Mouse (Mus musculus): ENCODE data around the gene Slc17a7.

DNA sequence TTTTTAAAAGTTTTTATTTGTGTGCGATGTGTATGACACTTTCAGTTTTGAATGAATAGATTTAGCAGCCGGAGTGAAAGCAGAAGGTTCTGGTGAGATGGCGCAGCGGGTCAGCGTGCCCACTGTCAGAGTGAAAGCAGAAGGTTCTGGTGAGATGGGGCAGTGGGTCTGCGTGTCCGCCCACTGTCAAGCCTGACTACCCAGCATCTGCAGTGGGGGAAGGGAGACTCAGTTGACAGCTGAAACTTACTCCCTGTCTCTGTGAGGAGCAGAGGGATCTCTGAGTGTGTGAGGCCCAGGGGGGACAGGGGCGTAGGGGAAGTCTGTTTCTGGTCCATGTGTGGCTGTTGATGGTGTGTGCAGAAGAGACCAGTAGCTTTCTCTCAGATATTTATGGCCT lies 46.2 kb upstream of the Slc17a7 start:
- no peak for TF ChIP-seq CTCF (IDR thresholded peaks at IDR 0.05; ENCODE audit: low read depth)
- TF ChIP-seq EP300 (IDR thresholded peaks at IDR 0.05; ENCODE audit: low read depth), result no peak

All from liver, postnatal 0 days (tissue).